Mouse (Mus musculus) MEL (cell line): ENCODE results near the gene Fam193b.
A peak's percentile ranks its signal among the peaks of the same experiment; 100 is the strongest.

Experiments
- CTCF ChIP-seq, 3 experiments: IDR thresholded peaks in 2 of 3; conservative IDR thresholded peaks in 1 of 3; 2 replicates each; pipeline ENCODE4 v1.5.1; 2011 to 2012; ENCODE audit warnings: low read length in 3 of 3, low read depth in 2 of 3, mild to moderate bottlenecking in 2 of 3, improper control_type of control experiment in 1 of 3, inconsistent platforms in 1 of 3, mixed read lengths in 1 of 3, moderate library complexity in 1 of 3; ENCODE audit not compliant: control insufficient read depth in 1 of 3, insufficient read depth in 1 of 3, poor library complexity in 1 of 3, severe bottlenecking in 1 of 3
- E2F4 ChIP-seq: IDR thresholded peaks from 2 replicates; pipeline ENCODE4 v1.6.1; 2011; ENCODE audit warnings: low read depth, low read length, improper control_type of control experiment, borderline replicate concordance
- NRF1 ChIP-seq: IDR thresholded peaks from 2 replicates; pipeline ENCODE4 v1.6.1; 2014; ENCODE audit warnings: low read depth, mild to moderate bottlenecking, inconsistent platforms, low read length, improper control_type of control experiment, moderate library complexity; ENCODE audit not compliant: poor library complexity, insufficient read depth, severe bottlenecking
- POLR2A ChIP-seq, 2 experiments: IDR thresholded peaks; 2 replicates each; pipeline ENCODE4 v1.6.1; 2011 to 2012; ENCODE audit warnings: low read length in 2 of 2, mild to moderate bottlenecking in 2 of 2, control low read depth in 1 of 2, improper control_type of control experiment in 1 of 2, low read depth in 1 of 2, moderate library complexity in 1 of 2; ENCODE audit not compliant: control insufficient read depth in 1 of 2, insufficient read depth in 1 of 2, poor library complexity in 1 of 2

DNA sequence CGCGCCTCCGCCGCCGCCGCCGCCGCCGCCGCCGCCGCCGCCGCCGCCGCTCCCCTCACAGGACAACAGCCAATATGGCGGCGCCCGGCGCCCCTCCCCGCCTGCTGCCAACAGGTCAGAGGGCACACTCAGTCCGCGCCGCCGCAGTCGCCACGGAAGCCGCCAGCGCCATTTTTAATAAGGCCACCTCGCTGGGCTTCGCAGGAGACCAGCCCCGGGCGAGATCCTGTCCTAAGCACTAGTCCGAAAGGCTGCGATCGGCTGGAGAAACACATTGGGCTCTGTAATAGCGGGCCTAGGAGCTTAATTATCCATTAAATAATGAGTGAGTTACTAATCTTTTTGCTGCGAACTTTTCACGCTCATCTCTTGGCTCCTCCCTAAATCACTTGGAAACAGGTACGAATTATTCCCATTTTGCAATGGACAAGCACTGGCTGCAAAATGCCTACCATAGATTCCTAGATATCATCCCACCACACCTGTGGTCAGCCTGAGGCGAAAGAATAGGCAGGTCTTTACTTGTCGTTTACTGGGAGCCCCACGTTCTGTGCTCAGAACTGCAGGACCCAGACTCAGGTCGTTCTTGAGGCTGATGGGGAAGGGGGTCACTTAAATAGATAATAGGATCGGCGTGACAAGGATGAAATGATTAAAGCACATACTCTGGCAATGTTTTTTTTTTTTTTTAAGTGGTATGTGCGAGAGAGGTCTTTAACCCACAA, at the start of gene Fam193b:
- peak; percentile 76 for TF ChIP-seq NRF1
- no peak for TF ChIP-seq E2F4
- TF ChIP-seq CTCF (IDR thresholded peaks at IDR 0.05 in 2 of 3, conservative IDR thresholded peaks at IDR 0.05 in 1 of 3; ENCODE audit: control insufficient read depth in 1 of 3, insufficient read depth in 1 of 3, low read depth in 2 of 3, low read length in 3 of 3, poor library complexity in 1 of 3, severe bottlenecking in 1 of 3): no peak
- TF ChIP-seq POLR2A (IDR thresholded peaks at IDR 0.05; ENCODE audit: control insufficient read depth in 1 of 2, insufficient read depth in 1 of 2, low read depth in 1 of 2, low read length in 2 of 2, poor library complexity in 1 of 2): peak; percentile 53 to 72; a peak in 3 of 4 replicates
